Mouse (Mus musculus) cortical plate, adult 2 months (tissue): Measurements from ENCODE around the gene Cep164.

Experiments
- CTCF ChIP-seq: fragments of 200-500 bp; IDR thresholded peaks from 2 replicates; pipeline ENCODE4 v1.5.1; 2011; ENCODE audit warnings: mild to moderate bottlenecking, control low read depth, low read length; ENCODE audit not compliant: insufficient read depth; ENCODE audit errors: extremely low read depth
- POLR2A ChIP-seq: fragments of 200-500 bp; IDR thresholded peaks from 2 replicates; pipeline ENCODE4 v1.6.1; 2011; ENCODE audit warnings: mild to moderate bottlenecking, low read length, control low read depth; ENCODE audit not compliant: insufficient read depth; ENCODE audit errors: extremely low read depth

DNA sequence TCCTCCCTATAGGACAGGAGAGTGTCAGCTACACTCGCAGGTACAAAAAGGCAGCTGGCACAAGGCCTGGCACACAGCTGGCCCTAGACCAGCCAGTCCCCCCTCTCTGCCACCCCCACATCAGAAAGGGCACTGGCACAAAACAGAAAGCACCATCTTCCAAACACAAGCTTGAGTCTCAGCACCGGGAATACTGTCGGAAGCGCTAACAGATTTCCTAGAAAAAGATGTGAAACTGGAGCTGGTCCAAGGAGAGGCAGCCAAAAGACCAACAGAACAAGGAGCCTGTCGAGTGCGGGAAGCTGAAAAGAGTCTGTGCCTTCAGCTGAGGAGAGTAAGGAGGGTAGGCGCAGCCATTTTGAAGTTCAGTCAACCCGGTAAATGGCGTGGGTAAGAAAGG lies 13.4 kb downstream of the Cep164 start:
- no peak for TF ChIP-seq CTCF
- TF ChIP-seq POLR2A, result no peak
